Mouse (Mus musculus): Measurements from ENCODE around the gene Eaf2. TPM values are rescaled to one million over a fixed set of nuclear protein-coding genes. Genes with fewer than 3 reads are reported as not detected.

Gene Eaf2
- total RNA-seq (2015; ENCODE audit: low replicate concordance) (not detected in 2 replicates), total RNA-seq (2017; ENCODE audit: low replicate concordance) (1.4 TPM in 1 of 2 replicates, not detected in the other)

DNA sequence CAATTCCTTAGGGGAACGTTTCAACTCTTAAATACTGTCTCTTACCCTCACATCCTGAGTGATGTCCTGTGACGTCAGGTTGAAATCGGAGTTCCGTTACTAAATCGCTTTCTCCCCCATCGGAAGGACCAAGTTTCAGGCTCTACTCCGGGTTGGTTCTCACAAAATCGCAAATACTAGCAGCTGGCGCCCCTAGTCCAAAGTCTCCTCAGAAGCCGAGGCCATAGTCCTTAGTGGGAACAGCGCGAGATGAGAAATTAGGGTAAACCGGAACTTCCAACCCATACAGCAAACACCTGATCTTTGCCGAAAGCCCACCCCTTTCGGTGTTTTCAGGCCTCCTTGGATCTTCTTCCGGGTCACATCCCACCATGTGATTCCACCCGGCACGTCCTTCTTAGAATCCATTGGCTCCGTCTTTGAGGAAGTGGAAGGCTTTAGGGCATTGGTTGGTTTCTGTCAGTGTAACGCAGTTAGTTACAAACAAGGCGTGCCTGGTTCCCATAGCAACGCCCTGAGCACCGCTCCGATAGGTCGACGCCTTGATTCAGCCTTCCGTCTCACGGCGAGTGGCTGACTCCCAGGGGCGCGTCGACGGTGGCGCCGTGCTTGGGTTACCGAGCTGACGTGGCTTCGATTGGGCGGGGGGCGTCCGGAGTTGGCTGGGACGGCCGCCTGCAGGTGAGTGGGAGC, at the start of gene Eaf2, which contains the start of gene Golgb1:
Gene Eaf2 (minus strand): TSS at position 421 of the 693 bp plus-strand sequence.
Gene Golgb1 (plus strand): TSS at position 558 of the 693 bp plus-strand sequence.
- peak; percentile 98 for ATAC-seq (replicated peaks; ENCODE audit: low FRiP score, poor library complexity, severe bottlenecking)

GRCm38 (mm10) chr16:36924312-36924711, 49.5 kb upstream of the Eaf2 start:
- no peak for ATAC-seq (replicated peaks; ENCODE audit: low FRiP score, poor library complexity, severe bottlenecking)

- ATAC-seq (replicated peaks; ENCODE audit: low FRiP score, poor library complexity, severe bottlenecking), result no peak
Measured at GRCm38 (mm10) chr16:36921980-36922379, 47.2 kb upstream of the Eaf2 start.

DNA sequence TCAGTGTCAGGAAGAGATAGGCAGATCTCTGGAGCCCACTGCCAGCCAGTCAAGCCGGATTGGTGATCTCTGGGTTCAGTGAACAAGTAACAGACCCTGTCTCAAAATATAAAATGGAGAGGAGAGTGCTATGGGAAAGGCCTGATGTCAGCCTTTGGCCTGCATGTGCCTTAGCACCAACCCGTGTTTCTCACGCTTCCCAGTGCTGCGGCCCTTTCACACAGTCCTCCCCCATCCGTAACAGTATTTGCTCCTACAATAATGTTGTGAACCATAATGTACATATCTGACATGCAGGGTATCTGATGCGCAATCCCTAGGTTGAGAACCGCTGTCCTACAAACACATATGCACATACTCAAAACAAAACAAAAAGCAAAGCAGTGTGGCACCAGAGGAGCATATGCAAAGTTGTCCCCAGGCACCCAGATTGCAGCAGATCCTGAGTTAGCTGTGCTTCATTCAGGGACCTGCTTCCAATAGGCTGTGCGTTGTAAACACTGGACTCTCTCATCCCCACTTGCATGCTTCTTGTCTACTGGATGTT, 46.3 kb upstream of the Eaf2 start:
- no peak for ATAC-seq (replicated peaks; ENCODE audit: low FRiP score, poor library complexity, severe bottlenecking)

DNA sequence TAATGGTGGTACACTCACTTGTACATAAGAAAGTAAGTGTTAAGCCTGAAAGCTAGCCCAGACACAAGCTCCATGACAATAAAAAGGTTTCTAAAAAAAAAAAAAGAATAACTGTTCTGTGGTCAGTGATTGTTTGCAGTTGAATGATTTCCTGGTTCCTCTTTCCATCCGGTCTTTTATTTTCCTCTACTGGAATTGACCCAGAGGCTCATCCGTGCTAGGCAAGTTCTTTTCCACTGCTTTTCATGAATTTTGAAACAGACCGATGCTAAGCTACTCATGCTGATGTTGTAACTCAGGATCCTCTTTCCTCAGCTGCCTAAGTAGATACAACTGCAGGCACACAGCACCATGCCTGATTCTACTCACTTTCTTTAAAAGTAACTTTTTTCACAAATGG, 45.6 kb upstream of the Eaf2 start:
- no peak for ATAC-seq (replicated peaks; ENCODE audit: low FRiP score, poor library complexity, severe bottlenecking)

DNA sequence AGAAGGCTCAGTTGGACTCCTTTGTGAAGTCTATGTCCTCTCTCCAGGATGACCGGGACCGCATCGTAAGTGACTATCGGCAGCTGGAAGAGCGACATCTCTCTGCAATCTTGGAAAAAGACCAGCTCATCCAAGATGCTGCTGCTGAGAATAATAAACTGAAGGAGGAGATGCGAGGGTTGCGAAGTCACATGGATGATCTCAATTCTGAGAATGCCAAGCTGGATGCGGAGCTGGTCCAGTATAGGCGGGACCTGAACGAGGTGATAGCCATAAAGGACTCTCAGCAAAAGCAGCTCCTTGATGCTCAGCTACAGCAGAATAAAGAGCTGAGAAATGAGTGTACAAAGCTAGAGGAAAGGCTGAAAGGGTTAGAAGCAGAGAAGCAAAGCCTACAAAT, 43.7 kb upstream of the Eaf2 start:
- ATAC-seq (replicated peaks; ENCODE audit: low FRiP score, poor library complexity, severe bottlenecking), result no peak

DNA sequence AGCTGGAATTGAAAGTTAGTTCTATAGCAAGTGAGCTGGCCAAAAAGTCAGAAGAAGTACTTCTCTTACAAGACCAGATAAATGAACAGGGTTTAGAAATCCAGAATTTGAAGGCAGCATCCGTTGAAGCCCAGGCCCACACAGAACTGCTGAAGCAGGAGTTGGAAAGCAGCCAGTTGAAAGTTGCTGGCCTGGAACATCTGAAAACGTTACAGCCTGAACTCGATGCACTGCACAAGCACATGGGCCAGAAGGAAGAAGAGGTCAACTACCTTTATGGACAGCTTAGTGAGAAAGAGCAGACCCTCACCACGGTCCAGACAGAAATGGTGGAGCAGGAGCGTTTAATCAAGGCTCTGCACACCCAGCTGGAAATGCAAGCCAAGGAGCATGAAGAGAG, 39.4 kb upstream of the Eaf2 start:
- no peak for ATAC-seq (replicated peaks; ENCODE audit: low FRiP score, poor library complexity, severe bottlenecking)

DNA sequence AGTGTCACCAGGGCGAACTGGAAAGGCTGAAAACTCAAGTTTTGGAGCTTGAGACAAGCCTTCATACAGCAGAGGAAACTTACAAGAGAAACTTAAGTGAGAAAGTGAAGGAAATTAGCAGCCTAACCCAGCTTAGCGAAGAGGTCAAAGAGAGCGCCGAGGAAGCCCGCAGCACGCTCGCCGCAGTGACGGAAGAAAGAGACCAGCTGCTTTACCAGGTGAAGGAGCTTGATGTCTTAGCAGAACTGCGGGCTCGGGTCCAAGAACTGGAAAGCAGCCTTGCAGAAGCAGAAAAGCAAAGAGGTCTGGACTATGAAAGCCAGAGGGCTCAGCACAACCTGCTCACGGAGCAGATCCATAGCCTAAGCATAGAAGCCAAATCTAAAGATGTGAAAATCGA, 37.5 kb upstream of the Eaf2 start:
- no peak for ATAC-seq (replicated peaks; ENCODE audit: low FRiP score, poor library complexity, severe bottlenecking)

- ATAC-seq (replicated peaks; ENCODE audit: low FRiP score, poor library complexity, severe bottlenecking), result no peak
Measured at GRCm38 (mm10) chr16:36911909-36912308, 37.1 kb upstream of the Eaf2 start.

GRCm38 (mm10) chr16:36903156-36903555, 28.4 kb upstream of the Eaf2 start:
- no peak for ATAC-seq (replicated peaks; ENCODE audit: low FRiP score, poor library complexity, severe bottlenecking)

GRCm38 (mm10) chr16:36896712-36897111, 21.9 kb upstream of the Eaf2 start:
- no peak for ATAC-seq (replicated peaks; ENCODE audit: low FRiP score, poor library complexity, severe bottlenecking)

DNA sequence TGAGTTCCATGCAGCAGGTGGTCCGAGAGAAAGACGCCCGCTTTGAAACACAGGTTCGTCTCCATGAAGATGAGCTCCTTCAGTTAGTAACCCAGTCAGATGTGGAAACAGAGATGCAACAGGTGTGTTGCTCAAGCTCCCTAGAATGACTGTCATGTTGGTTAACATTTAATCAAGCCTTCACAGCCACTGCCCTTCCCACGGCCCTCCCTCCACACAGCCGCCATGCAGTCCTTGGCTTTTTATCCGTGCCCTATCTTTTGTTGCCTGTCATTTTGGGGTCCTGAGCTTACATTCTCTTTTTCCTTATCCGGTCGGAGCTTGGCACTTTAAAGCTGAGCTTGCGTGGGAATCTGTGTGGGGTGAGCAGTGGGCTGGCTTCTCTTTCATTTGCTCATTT, 18.5 kb upstream of the Eaf2 start:
- ATAC-seq (replicated peaks; ENCODE audit: low FRiP score, poor library complexity, severe bottlenecking), result 0 out of 2 replicates have a peak, but pooled peaks have one; percentile 37

GRCm38 (mm10) chr16:36891415-36891814, 16.6 kb upstream of the Eaf2 start:
- ATAC-seq (replicated peaks; ENCODE audit: low FRiP score, poor library complexity, severe bottlenecking), result peak; percentile 47

GRCm38 (mm10) chr16:36890559-36890958, 15.8 kb upstream of the Eaf2 start:
- ATAC-seq (replicated peaks; ENCODE audit: low FRiP score, poor library complexity, severe bottlenecking), result peak; percentile 88

- no peak for ATAC-seq (replicated peaks; ENCODE audit: low FRiP score, poor library complexity, severe bottlenecking)
Measured at GRCm38 (mm10) chr16:36887546-36887945, 12.7 kb upstream of the Eaf2 start.

DNA sequence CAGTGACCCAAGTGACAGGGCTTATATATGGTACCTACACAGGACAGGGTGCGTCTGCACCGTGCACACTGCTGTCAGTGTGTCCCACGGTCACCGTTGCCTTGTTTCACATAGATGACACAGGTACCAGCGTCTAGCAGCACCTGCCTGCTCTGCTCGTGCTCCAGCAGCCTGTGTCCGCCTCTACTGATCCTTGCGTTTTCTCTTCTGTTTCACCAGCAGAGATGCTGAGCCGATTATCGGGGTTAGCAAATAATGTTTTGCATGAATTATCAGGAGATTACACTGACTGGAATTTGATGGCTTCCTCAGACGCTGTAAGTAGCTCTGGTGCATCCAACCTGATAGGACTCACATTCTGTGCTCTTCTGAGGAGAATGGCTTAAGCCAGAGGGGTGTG, 11.1 kb upstream of the Eaf2 start:
- ATAC-seq (replicated peaks; ENCODE audit: low FRiP score, poor library complexity, severe bottlenecking), result no peak

- peak; percentile 82 for ATAC-seq (replicated peaks; ENCODE audit: low FRiP score, poor library complexity, severe bottlenecking)
Measured at GRCm38 (mm10) chr16:36884881-36885280, 10.1 kb upstream of the Eaf2 start.

DNA sequence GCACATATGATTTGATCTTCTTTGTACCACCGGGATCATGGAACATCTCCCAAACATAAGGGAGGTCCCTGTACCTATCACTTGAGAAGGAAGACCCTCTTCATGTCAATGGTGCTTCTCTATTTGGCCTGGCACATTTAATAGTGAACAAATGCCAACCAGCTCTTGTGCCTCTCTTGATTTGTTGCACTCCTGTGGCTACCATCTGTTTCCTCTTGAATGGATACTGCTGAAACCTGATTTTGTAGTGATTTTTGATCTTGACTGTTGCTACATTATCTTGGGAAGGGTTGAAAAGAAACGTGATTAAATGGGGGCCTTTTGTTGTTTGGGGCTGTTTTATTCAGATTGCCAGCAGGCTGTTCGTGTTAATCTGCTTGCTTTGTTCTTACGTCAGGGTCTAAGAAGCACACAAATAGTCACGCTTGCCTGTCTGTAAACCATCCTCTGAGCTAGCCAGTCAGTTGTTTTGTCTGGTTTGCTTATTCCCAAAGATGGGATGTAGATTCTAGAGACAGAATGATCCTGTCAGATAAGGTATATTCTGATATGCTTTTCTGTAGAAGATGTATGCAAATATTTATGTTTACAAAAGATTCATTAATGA, 8.0 kb upstream of the Eaf2 start:
- ATAC-seq (replicated peaks; ENCODE audit: low FRiP score, poor library complexity, severe bottlenecking), result no peak

DNA sequence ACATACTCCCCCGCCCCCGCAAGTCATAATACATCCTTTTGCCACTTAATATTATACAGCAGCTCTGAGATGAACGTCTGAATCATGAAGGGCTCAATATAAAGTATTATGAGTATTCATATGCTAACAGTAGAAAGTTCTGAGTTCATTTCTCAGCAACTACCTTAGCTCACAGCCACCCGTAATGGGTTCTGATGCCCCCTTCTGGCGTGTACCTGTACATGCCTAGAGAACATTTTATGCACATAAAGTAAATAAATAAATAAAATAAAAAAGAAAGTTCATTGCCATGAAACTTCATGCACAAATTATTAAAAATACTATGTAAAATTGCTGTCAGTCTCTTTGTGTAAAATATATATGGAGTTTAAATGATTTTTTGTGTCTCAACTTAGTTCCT, 2.5 kb upstream of the Eaf2 start:
- ATAC-seq (replicated peaks; ENCODE audit: low FRiP score, poor library complexity, severe bottlenecking), result no peak

- ATAC-seq (replicated peaks; ENCODE audit: low FRiP score, poor library complexity, severe bottlenecking), result 0 out of 2 replicates have a peak, but pooled peaks have one; percentile 18
Measured at GRCm38 (mm10) chr16:36875276-36875851, 561 bp upstream of the Eaf2 start.

DNA sequence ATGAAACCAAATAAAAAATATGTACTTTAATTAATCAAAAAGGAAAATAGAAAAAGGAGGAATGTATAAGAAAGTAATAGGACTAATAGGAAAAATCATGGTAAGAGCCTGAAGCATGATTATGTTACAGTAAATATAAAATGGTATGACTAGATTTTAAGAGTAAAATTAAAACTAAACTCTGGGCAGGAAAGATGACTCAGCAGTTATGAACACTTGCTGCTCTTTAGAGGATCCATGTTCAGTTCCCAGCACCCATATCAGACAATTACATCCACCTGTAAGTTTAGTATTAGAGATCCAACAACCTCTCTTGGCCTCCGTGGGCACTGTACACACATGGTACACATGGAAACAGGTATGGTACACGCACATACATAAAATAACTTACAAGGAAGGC, 5.4 kb downstream of the Eaf2 start:
- no peak for ATAC-seq (replicated peaks; ENCODE audit: low FRiP score, poor library complexity, severe bottlenecking)
